Mouse (Mus musculus) CH12.LX (cell line): ENCODE results near the gene Rhbdf2. TPM values are rescaled to one million over a fixed set of nuclear protein-coding genes. Genes with fewer than 3 reads are reported as not detected.

Source experiments
- DNase-seq: peaks from one replicate; pipeline ENCODE4 v3.0.0-alpha.2; 2013; ENCODE audit errors: extremely low read depth
- H3K27ac ChIP-seq: 2 replicates; pipeline ENCODE4 v1.5.1; 2012; ENCODE audit warnings: low read depth, mild to moderate bottlenecking, control low read depth, moderate library complexity; ENCODE audit not compliant: insufficient read depth
- H3K27me3 ChIP-seq: replicated peaks from 2 replicates; pipeline ENCODE3; 2012; ENCODE audit warnings: inconsistent platforms
- H3K36me3 ChIP-seq, 2 experiments: replicated peaks in 1 of 2; 2 replicates each; pipeline versions ENCODE3 to v1.6.1; 2012; ENCODE audit warnings: inconsistent platforms in 1 of 2, low read length in 1 of 2, mild to moderate bottlenecking in 1 of 2, mixed read lengths in 1 of 2, moderate library complexity in 1 of 2; ENCODE audit not compliant: control insufficient read depth in 1 of 2, insufficient read depth in 1 of 2
- H3K4me1 ChIP-seq, 2 experiments: 2 replicates each; pipeline ENCODE4 v1.6.1; 2012; ENCODE audit warnings: inconsistent platforms in 1 of 2, moderate library complexity in 1 of 2; ENCODE audit not compliant: insufficient read depth in 2 of 2, control insufficient read depth in 1 of 2
- H3K4me2 ChIP-seq: 2 replicates; pipeline ENCODE4 v1.6.1; 2012; ENCODE audit warnings: low read depth, mild to moderate bottlenecking, control low read depth; ENCODE audit not compliant: poor library complexity, insufficient read depth, severe bottlenecking
- H3K4me3 ChIP-seq, 3 experiments: fragments of 150-350 bp in 1 of 3; sonication (generic) in 1 of 3; replicated peaks in 1 of 3; 2 replicates each; pipeline versions ENCODE3 to v1.5.1; 2011 to 2012; ENCODE audit warnings: low read depth in 2 of 3, low read length in 2 of 3, mild to moderate bottlenecking in 2 of 3, moderate library complexity in 2 of 3, control low read depth in 1 of 3, improper control_type of control experiment in 1 of 3, inconsistent platforms in 1 of 3, mixed read lengths in 1 of 3; ENCODE audit not compliant: poor library complexity in 1 of 3
- H3K79me2 ChIP-seq: replicated peaks from 2 replicates; pipeline ENCODE4 v1.6.1; 2012; ENCODE audit warnings: mild to moderate bottlenecking, moderate library complexity; ENCODE audit not compliant: control insufficient read depth, poor library complexity, insufficient read depth, severe bottlenecking; ENCODE audit errors: extremely low read depth
- H3K9ac ChIP-seq: 2 replicates; pipeline ENCODE4 v1.6.1; 2012; ENCODE audit warnings: low read depth, mild to moderate bottlenecking, control low read depth, moderate library complexity; ENCODE audit not compliant: insufficient read depth
- H3K9me3 ChIP-seq: replicated peaks from 2 replicates; pipeline ENCODE3; 2012; ENCODE audit warnings: low read length, inconsistent platforms, mixed read lengths
- BHLHE40 ChIP-seq: IDR thresholded peaks from 2 replicates; pipeline ENCODE4 v1.6.1; 2011; ENCODE audit warnings: mild to moderate bottlenecking, low read depth, low read length, improper control_type of control experiment
- CHD1 ChIP-seq: IDR thresholded peaks from 2 replicates; pipeline ENCODE4 v1.6.1; 2012; ENCODE audit warnings: low read depth, low read length, improper control_type of control experiment, inconsistent platforms
- CHD2 ChIP-seq: IDR thresholded peaks from 2 replicates; pipeline ENCODE4 v1.6.1; 2011; ENCODE audit warnings: low read length, improper control_type of control experiment
- ETS1 ChIP-seq: conservative IDR thresholded peaks from 2 replicates; pipeline ENCODE4 v1.6.1; 2012; ENCODE audit warnings: low read depth, mild to moderate bottlenecking, inconsistent platforms, low read length, improper control_type of control experiment, moderate library complexity
- GABPA ChIP-seq: IDR thresholded peaks from 2 replicates; pipeline ENCODE4 v1.6.1; 2012; ENCODE audit warnings: low read depth, low read length, improper control_type of control experiment, inconsistent platforms; ENCODE audit not compliant: insufficient replicate concordance
- HCFC1 ChIP-seq: IDR thresholded peaks from 2 replicates; pipeline ENCODE4 v1.6.1; 2012; ENCODE audit warnings: low read depth, mild to moderate bottlenecking, inconsistent platforms, low read length, improper control_type of control experiment
- IRF4 ChIP-seq: IDR thresholded peaks from 2 replicates; pipeline ENCODE4 v1.6.1; 2014; ENCODE audit warnings: low read depth, mild to moderate bottlenecking, inconsistent platforms, low read length, improper control_type of control experiment
- JUN ChIP-seq: IDR thresholded peaks from 2 replicates; pipeline ENCODE4 v1.6.1; 2011; ENCODE audit warnings: low read depth, mild to moderate bottlenecking, low read length, improper control_type of control experiment, moderate library complexity; ENCODE audit not compliant: insufficient read depth
- JUND ChIP-seq: conservative IDR thresholded peaks from 2 replicates; pipeline ENCODE4 v1.6.1; 2011; ENCODE audit warnings: low read depth, low read length, improper control_type of control experiment
- MAZ ChIP-seq: IDR thresholded peaks from 2 replicates; pipeline ENCODE4 v1.6.1; 2012; ENCODE audit warnings: low read depth, mild to moderate bottlenecking, inconsistent platforms, low read length, improper control_type of control experiment, moderate library complexity
- MEF2A ChIP-seq: IDR thresholded peaks from 2 replicates; pipeline ENCODE4 v1.6.1; 2014; ENCODE audit warnings: low read depth, mild to moderate bottlenecking, inconsistent platforms, low read length, improper control_type of control experiment, borderline replicate concordance
- MXI1 ChIP-seq: IDR thresholded peaks from 2 replicates; pipeline ENCODE4 v1.6.1; 2011; ENCODE audit warnings: mild to moderate bottlenecking, low read depth, low read length, improper control_type of control experiment
- MYC ChIP-seq: IDR thresholded peaks from 2 replicates; pipeline ENCODE4 v1.6.1; 2011; ENCODE audit warnings: low read depth, mild to moderate bottlenecking, improper control_type of control experiment, low read length
- NELFE ChIP-seq: IDR thresholded peaks from 2 replicates; pipeline ENCODE4 v1.6.1; 2011; ENCODE audit warnings: low read depth, low read length, improper control_type of control experiment
- PAX5 ChIP-seq: IDR thresholded peaks from 2 replicates; pipeline ENCODE4 v1.6.1; 2012; ENCODE audit warnings: low read length, inconsistent platforms, mixed read lengths
- POLR2AphosphoS2 ChIP-seq: IDR thresholded peaks from 2 replicates; pipeline ENCODE4 v1.6.1; 2011; ENCODE audit warnings: low read depth, low read length, improper control_type of control experiment
- RAD21 ChIP-seq: IDR thresholded peaks from 2 replicates; pipeline ENCODE4 v1.6.1; 2011; ENCODE audit warnings: low read depth, mild to moderate bottlenecking, low read length, improper control_type of control experiment, moderate library complexity
- SIN3A ChIP-seq: IDR thresholded peaks from 2 replicates; pipeline ENCODE4 v1.6.1; 2012; ENCODE audit warnings: low read length, improper control_type of control experiment, inconsistent platforms
- TBP ChIP-seq: conservative IDR thresholded peaks from 2 replicates; pipeline ENCODE4 v1.6.1; 2011; ENCODE audit warnings: low read depth, low read length, improper control_type of control experiment
- TCF12 ChIP-seq: IDR thresholded peaks from 2 replicates; pipeline ENCODE4 v1.6.1; 2014; ENCODE audit warnings: low read depth, mild to moderate bottlenecking, inconsistent platforms, low read length, improper control_type of control experiment
- USF1 ChIP-seq: IDR thresholded peaks from 2 replicates; pipeline ENCODE4 v1.6.1; 2014; ENCODE audit warnings: low read depth, mild to moderate bottlenecking, inconsistent platforms, low read length, improper control_type of control experiment
- ZC3H11A ChIP-seq: IDR thresholded peaks from 2 replicates; pipeline ENCODE4 v1.6.1; 2012; ENCODE audit warnings: low read depth, mild to moderate bottlenecking, inconsistent platforms, low read length, improper control_type of control experiment
- ZKSCAN1 ChIP-seq: IDR thresholded peaks from 2 replicates; pipeline ENCODE4 v1.6.1; 2012; ENCODE audit warnings: low read depth, inconsistent platforms, low read length, improper control_type of control experiment, borderline replicate concordance
- ZMIZ1 ChIP-seq: IDR thresholded peaks from 2 replicates; pipeline ENCODE4 v1.6.1; 2012; ENCODE audit warnings: low read depth, mild to moderate bottlenecking, inconsistent platforms, low read length, improper control_type of control experiment
- ZNF384 ChIP-seq: IDR thresholded peaks from 2 replicates; pipeline ENCODE4 v1.6.1; 2012; ENCODE audit warnings: low read depth, low read length, improper control_type of control experiment, inconsistent platforms
- dilution Hi-C: fragments of 300-500 bp; cut with MboI; formaldehyde crosslinking; loops from 2 replicates; pipeline ENCODE4 v1.14.3; 2020; ENCODE audit warnings: low sequenced_read_pairs; ENCODE audit not compliant: extremely low pct_unique_long_range_greater_than_20kb, extremely low pct_ligation_motif_present
- in situ Hi-C: fragments of 300-500 bp; cut with MboI; formaldehyde crosslinking; loops from 3 replicates; pipeline ENCODE4 v1.14.3; 2019; ENCODE audit warnings: low sequenced_read_pairs, low pct_ligation_motif_present, low pct_unique_long_range_greater_than_20kb, mixed read lengths
- polyA plus RNA-seq: library from polyadenylated mRNA; unstranded; fragments of >175 nt; gene quantifications from 2 replicates; pipeline ENCODE4 v1.2.1, GENCODE M21; 2012; ENCODE audit warnings: low read depth; ENCODE audit not compliant: insufficient read length
- total RNA-seq, 2 experiments: library from RNA; depleted of rRNA; stranded (reverse); fragments of 300-350 nt in 1 of 2; fragments of >200 nt in 1 of 2; gene quantifications; 2 replicates each; pipeline ENCODE4 v1.2.3; 2012 to 2014

The Rhbdf2 gene
- total and polyA plus RNA-seq, 3 experiments = 3.1 to 14.7 (median 12.1) TPM

GRCm38 (mm10) chr11:116589574-116589973 is 37.2 kb downstream of the Rhbdf2 start:
- Histone ChIP-seq H3K27me3 (peaks cover 12% of the 10 kb centered on the region), H3K79me2 (no peaks in the 10 kb centered on the region), H3K4me3 (no peak overlapping the region), H3K9ac (no peak overlapping the region), H3K36me3 (peaks cover 0 to 4% of the 10 kb centered on the region in 2 experiments), H3K4me1 (peaks cover 11 to 47% of the 10 kb centered on the region in 2 experiments), H3K4me2 (peak overlapping the region; percentile 33), H3K27ac (no peak overlapping the region), H3K9me3 (no peaks in the 10 kb centered on the region)
- TF ChIP-seq ZNF384 = 0 out of 2 replicates have a peak, but pooled peaks have one; percentile 13
- TF ChIP-seq ZMIZ1 = no peak
- no peak for TF ChIP-seq GABPA
- TF ChIP-seq PAX5 = no peak
- TF ChIP-seq TCF12 = no peak
- TF ChIP-seq POLR2AphosphoS2 = no peak
- no peak for TF ChIP-seq ZC3H11A
- peak; percentile 53; the same call in 1 of the 2 replicates for TF ChIP-seq TBP
- TF ChIP-seq HCFC1 = no peak
- 0 out of 2 replicates have a peak, but pooled peaks have one; percentile 18 for TF ChIP-seq IRF4
- TF ChIP-seq ETS1 = no peak
- DNase-seq = peak; percentile 46
- in situ Hi-C loops = no loop called here
- dilution Hi-C loops = no loop called here

DNA sequence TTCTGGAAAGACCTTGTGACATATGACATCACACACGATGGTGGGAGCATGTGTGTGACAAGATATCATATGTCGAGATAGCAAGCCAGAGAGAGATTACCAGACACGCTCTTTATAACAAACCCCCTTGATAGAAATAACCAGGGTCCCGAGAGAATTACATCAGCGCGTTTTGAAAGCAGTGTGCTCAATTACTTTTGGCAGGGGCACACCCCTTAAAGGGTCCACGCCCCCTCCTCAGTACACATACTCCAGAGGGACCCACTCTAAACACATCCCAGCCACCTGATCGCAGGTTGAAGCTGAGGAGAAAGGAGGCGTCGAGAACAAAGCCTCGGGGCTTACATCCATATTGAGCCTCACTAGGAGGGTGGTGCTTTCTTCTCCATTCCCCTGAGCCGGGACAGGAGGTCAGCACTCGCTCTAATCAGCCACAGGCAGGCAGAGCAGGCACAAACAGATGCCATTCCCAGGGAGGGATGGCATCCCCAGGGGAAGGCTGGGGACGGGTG is 37.7 kb downstream of the Rhbdf2 start:
- peaks cover 13% of the 10 kb centered on the region for H3K27me3 ChIP-seq
- H3K4me1 ChIP-seq = peaks cover 11 to 47% of the 10 kb centered on the region in 2 experiments
- no peak overlapping the region for H3K9ac ChIP-seq
- H3K9me3 ChIP-seq = no peaks in the 10 kb centered on the region
- TF ChIP-seq ZKSCAN1 (no peak), RAD21 (no peak), CHD2 (no peak), BHLHE40 (no peak), TCF12 (no peak), ZNF384 (no peak), TBP (no peak), ZC3H11A (no peak), USF1 (no peak), SIN3A (no peak), IRF4 (no peak), MXI1 (no peak), ZMIZ1 (no peak), JUN (no peak), MYC (no peak), JUND (no peak), CHD1 (no peak), NELFE (no peak), MAZ (no peak), MEF2A (no peak)
- in situ Hi-C loops (no loop called here), dilution Hi-C loops (no loop called here)
- H3K4me3 ChIP-seq = peak overlapping the region in 1 of 3 experiments; percentile 8
- no peak overlapping the region for H3K27ac ChIP-seq
- peaks cover 0 to 2% of the 10 kb centered on the region in 2 experiments for H3K36me3 ChIP-seq
- H3K4me2 ChIP-seq = peak overlapping the region; percentile 33
- H3K79me2 ChIP-seq = no peaks in the 10 kb centered on the region
- peak; percentile 35 for DNase-seq
